Mouse (Mus musculus): ENCODE measurements at regions not wholly inside any gene's neighbourhood (a gene's known extent, or its start where the extent isn't known, plus 50 kb on each side); places are given as distances from the start of the nearest gene placed in this dataset.

DNA sequence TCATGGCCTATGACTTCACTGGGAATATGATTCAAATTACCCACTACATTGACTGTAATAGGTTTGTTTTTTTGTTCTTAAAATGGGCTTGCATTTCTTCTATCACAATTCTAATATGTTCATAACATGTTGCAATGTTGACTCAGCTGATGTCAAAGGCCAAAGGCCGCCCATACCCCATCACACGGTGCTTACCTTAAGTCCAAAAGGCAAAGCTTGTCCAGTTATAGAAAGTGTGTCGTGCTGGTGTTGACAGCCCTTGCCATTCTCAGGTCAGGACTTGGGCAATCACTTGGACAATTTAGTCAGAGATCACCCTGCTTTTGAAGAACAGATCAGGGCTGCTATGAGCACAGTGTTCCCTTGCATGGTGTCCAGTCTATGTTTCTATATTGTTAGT lies 321.5 kb upstream of the Sall1 start:
- no peak for TF ChIP-seq TAL1 (IDR thresholded peaks at IDR 0.05; ENCODE audit: low read length)
- TF ChIP-seq GATA1 (IDR thresholded peaks at IDR 0.05; ENCODE audit: low read length), result no peak

All from erythroblast, embryonic 14.5 days (primary cell).